In the genomic region with DNA sequence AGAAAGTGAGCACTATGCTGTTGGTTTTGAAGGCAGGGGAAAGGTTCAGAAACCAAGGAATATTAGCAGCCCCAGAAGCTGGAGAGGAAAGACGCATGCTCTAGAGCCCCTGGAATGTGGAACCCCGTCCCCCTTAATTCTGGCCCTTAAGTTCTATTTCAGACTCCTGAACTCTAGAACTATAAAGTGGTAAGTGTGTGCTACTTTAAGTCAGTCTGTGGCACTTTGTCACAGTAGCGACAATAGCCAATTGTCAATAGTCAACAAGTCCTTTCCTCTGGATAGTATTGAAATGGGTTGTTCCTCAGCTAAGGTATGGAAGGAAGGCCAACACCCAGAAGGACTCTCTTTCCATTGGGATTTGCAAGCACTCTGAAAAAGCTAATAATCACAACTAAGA, we compare ENCODE assay signal across 16 mouse cellular contexts.
"Had no signal": no experiment of that assay in that cellular context is flagged by ENCODE, and none has a peak within 500 bp of the region (broad histone marks: within the 10 kb centered on the region; RNA-seq: fewer than 3 reads in every experiment).

No protein-coding gene starts in this region.

- H3K36me3 ChIP-seq: neural tube, embryonic 13.5 days; neural tube, embryonic 15.5 days; stomach, embryonic 15.5 days had no signal

- H3K27ac ChIP-seq: neural tube, embryonic 13.5 days; neural tube, embryonic 15.5 days; stomach, embryonic 15.5 days; stomach, postnatal 0 days had no signal

- H3K4me1 ChIP-seq: stomach, embryonic 15.5 days had no signal

- H3K27me3 ChIP-seq: neural tube, embryonic 13.5 days; neural tube, embryonic 15.5 days; stomach, embryonic 15.5 days had no signal

- DNase-seq: retina, postnatal 1 day; right cerebral cortex, adult 18-20 months; right cerebral cortex, postnatal 14 days; right cerebral cortex, postnatal 25 days; right cerebral cortex, postnatal 4 days; spleen, adult 18-20 months; thymus, adult 18-20 months; thymus, adult 2 months; thymus, postnatal 14 days; thymus, postnatal 25 days; thymus, postnatal 36 days; thymus, postnatal 4 days had no signal

- H3K4me3 ChIP-seq: neural tube, embryonic 13.5 days; neural tube, embryonic 15.5 days; stomach, embryonic 15.5 days had no signal

- H3K9me3 ChIP-seq: neural tube, embryonic 15.5 days; stomach, embryonic 15.5 days had no signal
